Mouse (Mus musculus): ENCODE results near the gene Atp8b4.
"Not testable (repeated sequence)": the region's sequence is repeated elsewhere in the genome, so short reads cannot be mapped to it uniquely, and the experiment has no call there.

Atp8b4 gene

GRCm38 (mm10) chr2:126500521-126500920 lies at the start of gene Atp8b4:
Gene Atp8b4 (minus strand): TSS chr2:126500674.
- no peak for DNase-seq (ENCODE audit: low spot score)

- no peak for DNase-seq (ENCODE audit: low spot score)
Observed at GRCm38 (mm10) chr2:126549681-126550080, 49.2 kb upstream of the Atp8b4 start.

GRCm38 (mm10) chr2:126546392-126546791 lies 45.9 kb upstream of the Atp8b4 start:
- no peak for DNase-seq (ENCODE audit: low spot score)

- no peak for DNase-seq (ENCODE audit: low spot score)
Observed at GRCm38 (mm10) chr2:126545297-126545696, 44.8 kb upstream of the Atp8b4 start.

DNA sequence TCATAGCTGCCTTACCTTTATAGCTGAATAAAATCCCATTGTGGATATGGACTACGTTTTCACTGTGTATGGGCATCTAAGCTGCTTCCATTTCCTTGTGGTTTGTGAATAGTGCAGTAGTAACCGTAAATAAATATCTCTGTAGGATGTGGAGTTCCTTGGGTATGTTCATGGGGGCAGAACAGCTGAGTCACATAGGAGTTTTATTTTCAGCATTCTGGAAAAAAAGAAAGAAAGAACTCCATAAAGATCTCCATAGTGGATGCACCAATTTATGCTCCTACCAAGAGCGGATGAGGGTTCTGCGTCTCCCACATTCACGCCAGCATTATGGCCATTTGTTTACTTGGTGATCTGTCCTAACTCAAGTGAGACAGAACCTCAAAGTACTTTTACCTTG lies 41.7 kb upstream of the Atp8b4 start:
- DNase-seq (ENCODE audit: low spot score), result no peak

- no peak for DNase-seq (ENCODE audit: low spot score)
Observed at GRCm38 (mm10) chr2:126540390-126540925, 40.0 kb upstream of the Atp8b4 start.

DNA sequence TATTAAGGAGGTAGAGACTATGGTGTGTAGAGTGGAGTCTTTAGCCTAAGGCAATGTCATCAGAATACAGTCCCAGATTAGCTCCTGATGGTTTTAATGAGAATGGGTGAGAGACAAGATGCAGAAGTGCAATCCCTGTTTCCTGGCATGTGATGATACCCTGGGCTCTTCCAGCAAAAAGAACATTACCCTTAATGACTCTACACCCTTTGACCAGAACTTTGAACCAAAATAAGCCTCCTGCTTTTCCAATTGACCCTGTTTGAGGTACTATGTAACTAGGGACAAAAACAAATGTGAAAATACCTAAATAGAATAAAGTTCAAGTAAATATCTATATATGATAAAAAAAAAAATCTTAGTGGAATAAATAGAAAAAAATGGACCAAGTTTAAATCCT lies 37.2 kb upstream of the Atp8b4 start:
- DNase-seq (ENCODE audit: low spot score), result no peak

GRCm38 (mm10) chr2:126530581-126530980 lies 30.1 kb upstream of the Atp8b4 start:
- no peak for DNase-seq (ENCODE audit: low spot score)

GRCm38 (mm10) chr2:126527461-126527860 lies 27.0 kb upstream of the Atp8b4 start:
- no peak for DNase-seq (ENCODE audit: low spot score)

DNA sequence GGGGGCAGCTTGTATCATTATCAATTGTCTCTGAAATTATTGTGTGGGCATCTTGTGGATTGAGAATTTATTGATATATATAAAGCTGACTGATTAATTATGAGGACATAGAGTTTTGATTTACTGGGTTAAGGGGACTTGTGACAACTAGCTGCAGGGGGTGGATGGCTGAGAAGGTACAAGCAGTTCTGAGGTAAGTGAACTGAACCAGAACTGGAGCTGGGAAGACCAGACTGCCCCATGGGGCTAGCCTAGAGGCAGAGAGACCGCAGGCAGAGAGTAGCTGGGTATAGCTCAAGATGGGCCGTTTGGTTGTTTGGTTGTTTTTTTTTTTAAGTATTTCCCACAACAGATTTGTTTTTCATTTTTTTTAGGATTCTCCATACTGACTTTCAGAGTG lies 23.8 kb upstream of the Atp8b4 start:
- DNase-seq (ENCODE audit: low spot score), result no peak

GRCm38 (mm10) chr2:126523101-126523745 lies 22.7 kb upstream of the Atp8b4 start:
- not testable (repeated sequence) for DNase-seq (ENCODE audit: low spot score)

GRCm38 (mm10) chr2:126522056-126522455 lies 21.6 kb upstream of the Atp8b4 start:
- no peak for DNase-seq (ENCODE audit: low spot score)

GRCm38 (mm10) chr2:126521471-126521870 lies 21.0 kb upstream of the Atp8b4 start:
- no peak for DNase-seq (ENCODE audit: low spot score)

GRCm38 (mm10) chr2:126520828-126521227 lies 20.4 kb upstream of the Atp8b4 start:
- no peak for DNase-seq (ENCODE audit: low spot score)

DNA sequence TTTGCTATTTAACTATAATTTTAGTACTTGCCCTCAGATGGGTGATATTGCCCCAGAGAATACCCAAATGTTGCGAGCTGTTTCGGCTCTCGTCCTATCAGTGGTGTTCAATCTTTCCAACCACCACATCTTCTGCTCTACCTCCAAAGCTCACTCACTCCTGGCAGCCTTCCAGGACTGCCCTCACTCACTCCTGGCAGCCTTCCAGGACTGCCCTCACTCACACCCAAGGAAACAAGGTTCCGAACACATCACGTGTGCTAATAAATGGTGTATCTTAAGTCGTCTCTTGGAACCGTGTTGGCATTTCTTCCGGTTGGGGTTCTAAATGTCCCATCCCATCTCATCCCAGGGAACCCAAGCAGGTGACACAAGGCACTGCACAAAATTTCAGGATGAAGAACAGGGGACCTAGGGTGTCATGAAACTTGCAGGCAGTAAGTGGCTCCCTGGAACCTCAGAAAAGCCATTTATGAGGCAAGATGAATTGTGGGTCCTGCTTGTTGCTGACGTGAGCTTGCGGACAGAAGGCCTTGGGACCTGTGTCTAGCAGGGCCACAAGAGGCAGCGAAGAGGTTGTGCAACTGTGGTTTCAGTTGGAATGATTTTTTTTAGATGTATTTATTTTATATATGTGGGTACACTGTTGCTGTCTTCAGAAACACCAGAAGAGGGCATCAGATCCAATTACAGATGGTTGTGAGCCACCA lies 19.6 kb upstream of the Atp8b4 start:
- DNase-seq (ENCODE audit: low spot score), result no peak

GRCm38 (mm10) chr2:126515069-126515826 lies 14.8 kb upstream of the Atp8b4 start:
- no peak for DNase-seq (ENCODE audit: low spot score)

DNA sequence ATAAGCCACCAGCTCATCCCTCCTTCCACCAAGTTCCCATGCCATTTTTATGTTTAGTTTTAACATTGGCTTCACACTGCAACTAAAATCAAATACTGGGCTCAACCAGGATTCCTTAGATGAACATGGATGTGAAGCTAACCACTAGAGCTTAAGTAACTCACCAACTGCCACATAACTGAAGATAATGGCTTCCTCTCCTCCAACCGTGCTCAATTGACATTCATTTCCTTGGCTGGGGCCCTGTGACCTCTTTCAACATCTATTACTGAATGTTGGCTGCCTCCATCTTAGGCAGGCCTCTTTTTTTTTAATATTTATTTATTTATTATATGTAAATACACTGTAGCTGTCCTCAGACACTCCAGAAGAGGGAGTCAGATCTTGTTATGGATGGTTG lies 7.8 kb upstream of the Atp8b4 start:
- no peak for DNase-seq (ENCODE audit: low spot score)

- DNase-seq (ENCODE audit: low spot score), result no peak
Observed at GRCm38 (mm10) chr2:126507477-126507876, 7.0 kb upstream of the Atp8b4 start.

DNA sequence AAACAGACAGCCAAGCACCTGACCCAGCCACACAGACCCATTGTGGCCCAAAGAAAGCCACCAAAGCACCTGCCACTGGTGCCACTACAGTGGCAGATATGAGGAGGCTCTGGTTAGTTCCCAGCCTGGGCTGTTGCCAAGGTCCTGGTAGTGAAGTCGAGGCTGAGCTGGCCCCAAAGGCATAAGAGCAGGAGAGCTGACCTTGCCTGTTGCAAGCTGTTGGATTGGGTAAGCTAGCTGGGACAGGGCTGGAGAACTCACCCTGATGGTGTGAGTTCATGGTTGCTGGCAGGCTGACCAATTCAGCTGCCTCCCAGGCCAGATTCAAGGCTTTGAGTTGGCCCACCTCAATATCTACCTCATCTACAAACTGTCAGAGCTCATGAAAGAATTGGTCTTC lies 4.7 kb upstream of the Atp8b4 start:
- DNase-seq (ENCODE audit: low spot score), result no peak

- DNase-seq (ENCODE audit: low spot score), result no peak
Observed at GRCm38 (mm10) chr2:126499730-126500129, 744 bp downstream of the Atp8b4 start.

DNA sequence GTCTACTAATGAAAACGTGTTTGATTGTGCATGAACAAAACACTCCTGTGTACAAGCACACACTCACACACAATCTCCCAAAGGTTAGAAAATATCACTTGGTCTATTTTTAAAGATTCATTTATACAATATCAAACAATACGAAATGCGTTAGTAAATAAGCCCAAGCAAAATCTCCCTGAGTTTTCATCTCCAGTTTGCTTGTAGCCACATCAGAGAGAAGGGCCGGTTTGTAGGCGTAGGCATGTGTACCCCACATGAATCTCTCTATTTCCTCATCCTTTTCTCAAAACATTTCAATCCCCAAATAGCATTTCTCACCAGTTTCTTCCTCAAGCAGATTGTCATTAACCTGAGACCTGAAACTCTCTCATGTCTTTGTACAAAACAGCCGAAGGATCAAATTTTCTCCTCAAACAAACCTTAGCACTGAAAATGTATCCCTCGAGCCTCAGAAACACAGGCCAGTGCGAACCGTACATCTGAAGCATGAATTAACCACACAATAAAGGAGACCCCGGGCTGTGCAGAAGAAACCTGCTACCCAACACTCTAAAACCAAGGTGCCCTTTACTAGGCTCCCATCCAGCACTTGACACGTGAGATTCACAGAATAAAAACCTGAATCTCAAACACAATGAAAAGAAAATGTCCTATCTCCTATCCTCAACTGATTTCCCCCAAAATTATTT lies 1.6 kb downstream of the Atp8b4 start:
- DNase-seq (ENCODE audit: low spot score), result no peak

- no peak for DNase-seq (ENCODE audit: low spot score)
Observed at GRCm38 (mm10) chr2:126496838-126497237, 3.6 kb downstream of the Atp8b4 start.
